Mouse (Mus musculus): ENCODE results near the gene Slc19a1. TPM values are rescaled to one million over a fixed set of nuclear protein-coding genes. Genes with fewer than 3 reads are reported as not detected.

The Slc19a1 gene
- total and polyA plus RNA-seq, 3 experiments: 40.1 to 59.8 (median 50.2) TPM

DNA sequence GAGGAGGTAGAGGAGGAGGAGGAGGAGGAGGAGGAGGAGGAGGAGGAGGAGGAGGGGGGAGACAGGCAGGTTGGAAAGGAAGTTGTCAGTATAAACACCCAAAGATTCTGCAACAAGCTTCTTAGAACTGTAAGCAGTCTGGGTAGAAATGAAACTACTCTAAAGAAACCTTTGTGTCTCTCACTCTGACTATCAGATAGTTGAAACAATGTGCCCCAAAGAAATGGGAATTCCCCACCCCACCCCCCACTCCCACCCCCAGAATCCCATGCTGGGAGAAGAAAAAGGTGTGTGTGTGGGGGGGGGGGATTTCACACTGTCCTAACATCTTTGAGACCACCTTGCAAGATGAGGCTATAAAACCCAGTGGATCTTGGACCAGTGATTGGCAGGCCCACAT lies 72.3 kb downstream of the Slc19a1 start:
- dilution Hi-C loops (cut with MboI; ENCODE audit: extremely low pct_ligation_motif_present, extremely low pct_unique_long_range_greater_than_20kb, low sequenced_read_pairs): no loop called here
- peak overlapping the region; percentile 42; the same call in 1 of the 2 replicates for H3K4me2 ChIP-seq (ENCODE audit: insufficient read depth, low read depth, poor library complexity, severe bottlenecking)

DNA sequence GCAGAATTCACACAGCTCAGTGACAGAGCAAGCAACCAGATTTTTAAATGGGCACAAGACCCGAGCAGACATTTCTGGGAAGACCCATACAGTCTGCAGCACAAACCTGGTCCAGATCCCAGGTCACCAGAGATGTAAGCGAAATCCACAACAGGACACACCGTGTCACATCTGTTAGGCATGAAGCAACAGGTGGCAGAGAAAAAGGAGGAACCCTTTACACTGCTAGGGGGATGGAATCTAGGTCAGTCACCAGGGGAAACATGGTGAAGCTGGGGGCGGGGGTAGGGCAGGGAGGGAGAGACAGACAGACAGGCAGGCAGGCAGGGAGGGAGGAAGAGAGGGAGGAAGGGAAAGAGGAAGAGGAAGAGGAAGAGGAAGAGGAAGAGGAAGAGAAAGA lies 76.1 kb downstream of the Slc19a1 start:
- in situ Hi-C loops (cut with MboI; ENCODE audit: low pct_ligation_motif_present, low pct_unique_long_range_greater_than_20kb, low sequenced_read_pairs): no loop called here
- H3K4me1 ChIP-seq (ENCODE audit: control insufficient read depth in 1 of 2, insufficient read depth in 2 of 2): peaks cover 0 to 19% of the 10 kb centered on the region in 2 experiments; a peak in 3 of 4 replicates

More for the DNA sequence above, 72.3 kb downstream of the Slc19a1 start:
- H3K27ac ChIP-seq (ENCODE audit: insufficient read depth, low read depth): peak overlapping the region; percentile 54
- no peaks in the 10 kb centered on the region for H3K79me2 ChIP-seq (replicated peaks; ENCODE audit: control insufficient read depth, extremely low read depth, insufficient read depth, poor library complexity, severe bottlenecking)
- H3K9ac ChIP-seq (ENCODE audit: insufficient read depth, low read depth): no peak overlapping the region
- peaks cover 44% of the 10 kb centered on the region for H3K27me3 ChIP-seq (replicated peaks)
- peak; percentile 38; the same call in 1 of the 2 replicates for TF ChIP-seq JUN (IDR thresholded peaks at IDR 0.05; ENCODE audit: insufficient read depth, low read depth, low read length)
- TF ChIP-seq BHLHE40 (IDR thresholded peaks at IDR 0.05; ENCODE audit: low read depth, low read length): 0 out of 2 replicates have a peak, but pooled peaks have one; percentile 11
- peak; percentile 47; the same call in 1 of the 2 replicates for TF ChIP-seq MAZ (IDR thresholded peaks at IDR 0.05; ENCODE audit: low read depth, low read length)
- peak; percentile 85 for TF ChIP-seq IRF4 (IDR thresholded peaks at IDR 0.05; ENCODE audit: low read depth, low read length)
- TF ChIP-seq CHD1 (IDR thresholded peaks at IDR 0.05; ENCODE audit: low read depth, low read length): no peak
- TF ChIP-seq USF2 (conservative IDR thresholded peaks at IDR 0.05; ENCODE audit: low read depth, low read length): no peak
- TF ChIP-seq EP300 (IDR thresholded peaks at IDR 0.05; ENCODE audit: low read length): peak; percentile 65
- 0 out of 2 replicates have a peak, but pooled peaks have one; percentile 11 for TF ChIP-seq CHD2 (IDR thresholded peaks at IDR 0.05; ENCODE audit: low read length)
- peak; percentile 47; the same call in 1 of the 2 replicates for TF ChIP-seq TCF12 (IDR thresholded peaks at IDR 0.05; ENCODE audit: low read depth, low read length)
- DNase-seq (ENCODE audit: extremely low read depth): no peak
- in situ Hi-C loops (cut with MboI; ENCODE audit: low pct_ligation_motif_present, low pct_unique_long_range_greater_than_20kb, low sequenced_read_pairs): no loop called here
- H3K4me1 ChIP-seq (ENCODE audit: control insufficient read depth in 1 of 2, insufficient read depth in 2 of 2): peaks cover 0 to 22% of the 10 kb centered on the region in 2 experiments; a peak in 3 of 4 replicates
- H3K36me3 ChIP-seq (replicated peaks in 1 of 2; ENCODE audit: control insufficient read depth in 1 of 2, insufficient read depth in 1 of 2, low read length in 1 of 2): no peaks in the 10 kb centered on the region
- H3K4me3 ChIP-seq (replicated peaks in 1 of 3; ENCODE audit: low read depth in 2 of 3, low read length in 2 of 3, poor library complexity in 1 of 3): no peak overlapping the region
- H3K9me3 ChIP-seq (replicated peaks; ENCODE audit: low read length): peaks cover 8% of the 10 kb centered on the region

More for the DNA sequence above, 76.1 kb downstream of the Slc19a1 start:
- Histone ChIP-seq H3K27me3 (replicated peaks) (peaks cover 52% of the 10 kb centered on the region), H3K79me2 (replicated peaks; ENCODE audit: control insufficient read depth, extremely low read depth, insufficient read depth, poor library complexity, severe bottlenecking) (no peaks in the 10 kb centered on the region), H3K4me3 (replicated peaks in 1 of 3; ENCODE audit: low read depth in 2 of 3, low read length in 2 of 3, poor library complexity in 1 of 3) (no peak overlapping the region), H3K27ac (ENCODE audit: insufficient read depth, low read depth) (peak overlapping the region; percentile 25; the same call in 1 of the 2 replicates), H3K36me3 (replicated peaks in 1 of 2; ENCODE audit: control insufficient read depth in 1 of 2, insufficient read depth in 1 of 2, low read length in 1 of 2) (no peaks in the 10 kb centered on the region), H3K9me3 (replicated peaks; ENCODE audit: low read length) (peaks cover 8% of the 10 kb centered on the region), H3K9ac (ENCODE audit: insufficient read depth, low read depth) (no peak overlapping the region), H3K4me2 (ENCODE audit: insufficient read depth, low read depth, poor library complexity, severe bottlenecking) (no peak overlapping the region)
- dilution Hi-C loops (cut with MboI; ENCODE audit: extremely low pct_ligation_motif_present, extremely low pct_unique_long_range_greater_than_20kb, low sequenced_read_pairs): no loop called here
- TF ChIP-seq PAX5 (IDR thresholded peaks at IDR 0.05; ENCODE audit: low read length) (no peak), EP300 (IDR thresholded peaks at IDR 0.05; ENCODE audit: low read length) (no peak), MYC (IDR thresholded peaks at IDR 0.05; ENCODE audit: low read depth, low read length) (no peak), NRF1 (IDR thresholded peaks at IDR 0.05; ENCODE audit: low read depth, low read length) (no peak), MEF2A (IDR thresholded peaks at IDR 0.05; ENCODE audit: borderline replicate concordance, low read depth, low read length) (no peak), MXI1 (IDR thresholded peaks at IDR 0.05; ENCODE audit: low read depth, low read length) (no peak), TCF12 (IDR thresholded peaks at IDR 0.05; ENCODE audit: low read depth, low read length) (no peak), CHD2 (IDR thresholded peaks at IDR 0.05; ENCODE audit: low read length) (no peak), MAFK (IDR thresholded peaks at IDR 0.05; ENCODE audit: insufficient replicate concordance, low read length) (no peak), ETS1 (conservative IDR thresholded peaks at IDR 0.05; ENCODE audit: low read depth, low read length) (no peak), JUND (conservative IDR thresholded peaks at IDR 0.05; ENCODE audit: low read depth, low read length) (no peak), E2F4 (IDR thresholded peaks at IDR 0.05; ENCODE audit: insufficient replicate concordance, low read depth, low read length) (no peak), TBP (conservative IDR thresholded peaks at IDR 0.05; ENCODE audit: low read depth, low read length) (no peak)
- DNase-seq (ENCODE audit: extremely low read depth): no peak

Measured in CH12.LX (cell line).